Mouse (Mus musculus): Measurements from ENCODE around the gene Mrpl39.

The Mrpl39 gene

GRCm38 (mm10) chr16:84744703-84745490, 9.4 kb upstream of the Mrpl39 start:
- DNase-seq (ENCODE audit: low spot score in 2 of 2) = no peak

- no peak for DNase-seq (ENCODE audit: low spot score in 2 of 2)
These were observed 1.8 kb upstream of the Mrpl39 start for GRCm38 (mm10) chr16:84737358-84737757.

- no peak for DNase-seq (ENCODE audit: low spot score in 2 of 2)
These were observed 756 bp downstream of the Mrpl39 start for GRCm38 (mm10) chr16:84734806-84735165.

- no peak for DNase-seq (ENCODE audit: low spot score in 2 of 2)
These were observed 14.9 kb downstream of the Mrpl39 start for GRCm38 (mm10) chr16:84720670-84721069.

- no peak for DNase-seq (ENCODE audit: low spot score in 2 of 2)
These were observed 17.3 kb downstream of the Mrpl39 start for GRCm38 (mm10) chr16:84718250-84718649.

GRCm38 (mm10) chr16:84717618-84718248, 17.8 kb downstream of the Mrpl39 start:
- DNase-seq (ENCODE audit: low spot score in 2 of 2) = no peak

- DNase-seq (ENCODE audit: low spot score in 2 of 2) = no peak
These were observed 18.6 kb downstream of the Mrpl39 start for GRCm38 (mm10) chr16:84716724-84717617.

- DNase-seq (ENCODE audit: low spot score in 2 of 2) = no peak
These were observed 19.3 kb downstream of the Mrpl39 start for GRCm38 (mm10) chr16:84716197-84716596.

GRCm38 (mm10) chr16:84714978-84715377, 20.6 kb downstream of the Mrpl39 start:
- no peak for DNase-seq (ENCODE audit: low spot score in 2 of 2)

GRCm38 (mm10) chr16:84713926-84714325, 21.6 kb downstream of the Mrpl39 start:
- DNase-seq (ENCODE audit: low spot score in 2 of 2) = peak; percentile 38 to 41

- peak in 1 of 2 experiments; percentile 21 for DNase-seq (ENCODE audit: low spot score in 2 of 2)
These were observed 22.4 kb downstream of the Mrpl39 start for GRCm38 (mm10) chr16:84713156-84713555.

GRCm38 (mm10) chr16:84708649-84709048, 26.9 kb downstream of the Mrpl39 start:
- DNase-seq (ENCODE audit: low spot score in 2 of 2) = no peak

- DNase-seq (ENCODE audit: low spot score in 2 of 2) = no peak
These were observed 27.7 kb downstream of the Mrpl39 start for GRCm38 (mm10) chr16:84707802-84708201.

GRCm38 (mm10) chr16:84706571-84706970, 29.0 kb downstream of the Mrpl39 start:
- DNase-seq (ENCODE audit: low spot score in 2 of 2) = no peak

GRCm38 (mm10) chr16:84705507-84705906, 30.0 kb downstream of the Mrpl39 start:
- no peak for DNase-seq (ENCODE audit: low spot score in 2 of 2)

GRCm38 (mm10) chr16:84704661-84705240, 30.8 kb downstream of the Mrpl39 start:
- no peak for DNase-seq (ENCODE audit: low spot score in 2 of 2)

- no peak for DNase-seq (ENCODE audit: low spot score in 2 of 2)
These were observed 31.5 kb downstream of the Mrpl39 start for GRCm38 (mm10) chr16:84703769-84704660.

- peak; percentile 45 to 53 for DNase-seq (ENCODE audit: low spot score in 2 of 2)
These were observed 32.3 kb downstream of the Mrpl39 start for GRCm38 (mm10) chr16:84703129-84703768.

GRCm38 (mm10) chr16:84702230-84703128, 33.1 kb downstream of the Mrpl39 start:
- peak; percentile 29 to 41 for DNase-seq (ENCODE audit: low spot score in 2 of 2)

Measured in spleen, postnatal 36 days (tissue).